Mouse (Mus musculus) brain, embryonic 14.5 days (tissue): ENCODE results near the gene Med31.

Experiments
- CTCF ChIP-seq: fragments of 200-500 bp; IDR thresholded peaks from 2 replicates; pipeline ENCODE4 v1.5.1; 2012; ENCODE audit warnings: inconsistent platforms, mild to moderate bottlenecking, moderate library complexity, borderline replicate concordance; ENCODE audit not compliant: insufficient read depth, insufficient read length; ENCODE audit errors: extremely low read depth
- POLR2A ChIP-seq: fragments of 200-500 bp; IDR thresholded peaks from 2 replicates; pipeline ENCODE4 v1.6.1; 2012; ENCODE audit warnings: mild to moderate bottlenecking, inconsistent platforms, borderline replicate concordance; ENCODE audit not compliant: poor library complexity, insufficient read depth, insufficient read length, severe bottlenecking; ENCODE audit errors: extremely low read depth

GRCm38 (mm10) chr11:72163198-72163597 lies 52.2 kb downstream of the Med31 start:
- no peak for TF ChIP-seq POLR2A
- no peak for TF ChIP-seq CTCF
